Mouse (Mus musculus) frontal cortex, postnatal 36 days (tissue): ENCODE measurements around the gene Olfr215.
"Not testable (repeated sequence)": the region's sequence is repeated elsewhere in the genome, so short reads cannot be mapped to it uniquely, and the experiment has no call there.

ENCODE experiments used
- DNase-seq, 2 experiments: peaks; one replicate each; pipeline ENCODE4 v3.0.0; 2022; ENCODE audit warnings: low spot score in 2 of 2

Gene Olfr215

DNA sequence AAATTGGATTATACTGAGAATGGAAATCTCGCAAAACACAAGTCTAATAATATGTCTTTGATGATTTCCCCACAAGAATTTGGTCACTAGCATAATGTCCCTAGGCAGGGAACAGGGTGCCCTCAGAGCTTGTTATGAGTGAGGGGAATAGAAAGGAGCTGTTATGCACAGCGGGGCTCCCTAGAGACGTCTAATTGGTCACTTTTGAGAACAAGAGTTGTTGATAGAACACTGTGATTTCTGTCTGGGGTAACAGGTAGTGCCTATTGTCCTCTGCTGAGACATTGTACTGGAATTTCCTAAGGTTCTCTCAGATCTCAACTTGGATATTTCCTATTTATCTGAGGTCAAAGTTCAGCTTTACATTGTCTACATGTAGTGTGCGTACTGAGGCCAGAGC is at the start of gene Olfr215:
TSS of gene Olfr215 (minus strand) at position 101 of the 400 bp plus-strand sequence.
- no peak for DNase-seq

DNA sequence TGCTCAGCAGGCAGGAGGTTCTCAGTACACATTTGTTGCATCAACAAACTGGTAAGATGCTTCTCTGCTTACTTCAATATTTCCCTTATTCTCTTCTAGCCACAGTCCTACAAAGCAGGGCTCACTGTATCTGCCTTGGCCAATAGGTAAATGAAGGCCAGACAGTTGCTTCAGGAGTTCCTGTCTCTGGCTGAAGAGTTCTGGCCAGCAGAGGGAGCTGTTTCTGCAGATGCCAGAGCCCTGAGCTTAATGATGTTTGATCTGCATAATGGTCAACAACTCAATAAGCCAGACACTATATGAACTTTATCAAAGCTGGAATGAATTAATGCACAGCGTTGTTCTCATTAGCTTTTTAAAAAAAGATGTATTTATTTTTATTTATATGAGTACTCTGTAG is 48.1 kb upstream of the Olfr215 start:
- peak; percentile 67 to 83 for DNase-seq

DNA sequence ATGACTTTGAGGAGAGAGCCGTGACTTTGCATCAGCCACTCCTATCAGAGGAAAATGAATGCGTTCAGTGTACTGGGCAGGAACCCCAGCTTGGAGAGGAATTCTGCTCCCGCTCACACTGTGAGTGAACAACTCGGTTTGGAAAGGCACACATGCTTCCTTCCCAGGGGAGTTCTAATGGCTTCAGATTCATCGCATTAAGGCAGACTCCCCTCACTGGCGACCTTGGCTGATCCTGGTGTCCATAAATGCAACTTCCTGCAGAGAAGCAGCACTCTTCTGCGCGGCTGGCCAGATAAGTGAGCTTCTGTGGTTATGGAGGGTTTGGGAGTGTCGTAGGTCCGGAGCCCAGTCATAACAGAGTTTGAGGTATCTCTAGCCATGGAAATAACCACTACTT is 45.8 kb upstream of the Olfr215 start:
- no peak for DNase-seq

DNA sequence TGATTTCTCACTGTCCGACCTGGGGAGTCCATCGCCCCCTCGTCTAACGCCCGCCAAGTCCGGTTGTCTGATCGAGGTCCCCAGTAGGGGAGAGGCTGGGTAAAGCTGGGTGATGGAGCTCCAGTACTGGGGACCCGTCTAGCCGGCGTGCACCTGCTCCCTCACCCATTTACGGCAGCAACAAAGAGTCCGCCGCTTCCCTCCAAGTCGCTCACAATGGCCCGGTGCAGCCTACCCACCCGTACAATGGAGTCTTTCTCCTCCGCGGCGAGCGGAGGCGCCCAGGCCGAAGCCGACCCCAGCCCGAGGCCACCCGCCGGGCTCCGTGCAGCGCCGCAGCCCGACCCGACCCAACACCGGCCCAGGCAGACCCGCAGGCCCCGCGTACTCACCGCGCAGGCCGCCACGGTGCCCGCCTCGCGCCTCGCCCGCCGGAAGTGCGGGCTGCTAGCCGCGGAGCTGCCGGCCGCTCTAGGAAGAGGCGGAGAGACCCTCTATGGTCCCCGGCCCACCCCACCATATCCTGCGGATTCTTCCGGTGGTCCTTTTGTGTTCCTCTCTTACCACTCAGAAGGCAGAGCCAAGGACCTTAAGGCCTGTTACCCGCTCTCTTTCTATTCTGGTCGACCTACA is 44.7 kb upstream of the Olfr215 start, which contains the start of gene Zfp422:
TSS of gene Zfp422 (minus strand) at position 461 of the 633 bp plus-strand sequence.
- peak; percentile 57 to 59 for DNase-seq

DNA sequence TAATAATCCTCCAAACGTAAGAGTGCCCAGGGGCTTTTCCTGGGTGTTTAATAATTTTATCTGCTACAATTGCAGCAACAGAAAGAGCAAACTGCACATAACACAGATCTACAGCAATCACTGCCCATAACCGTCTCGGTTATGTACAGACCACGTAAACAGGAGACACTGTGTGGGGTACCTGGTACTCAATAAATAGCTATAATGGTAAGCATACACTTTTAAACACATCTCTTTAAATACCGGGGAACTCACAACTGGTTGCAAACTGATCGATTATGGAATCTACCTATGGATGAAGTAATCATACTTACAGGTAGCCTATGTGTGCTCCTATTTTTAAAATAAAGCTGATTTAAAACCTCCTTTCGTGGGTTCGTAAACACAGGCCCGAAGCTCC is 44.1 kb upstream of the Olfr215 start:
- DNase-seq, result no peak

DNA sequence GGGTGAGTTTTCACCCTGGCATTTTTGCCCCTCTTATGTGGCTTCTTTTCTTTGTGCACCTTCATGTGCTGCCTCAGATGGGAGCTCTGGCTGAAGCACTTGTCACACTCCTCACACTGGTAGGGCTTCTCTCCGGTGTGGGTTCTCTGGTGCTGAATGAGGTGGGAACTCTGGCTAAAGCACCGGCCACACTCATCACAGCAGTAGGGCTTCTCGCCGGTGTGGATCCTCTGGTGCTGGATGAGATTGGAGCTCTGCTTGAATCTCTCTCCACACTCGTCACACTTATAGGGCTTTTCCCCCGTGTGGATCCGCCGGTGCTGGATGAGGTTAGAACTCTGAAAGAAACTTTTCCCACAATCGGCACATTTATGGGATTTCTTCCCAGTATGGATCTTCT is 42.4 kb upstream of the Olfr215 start:
- not testable (repeated sequence) for DNase-seq

DNA sequence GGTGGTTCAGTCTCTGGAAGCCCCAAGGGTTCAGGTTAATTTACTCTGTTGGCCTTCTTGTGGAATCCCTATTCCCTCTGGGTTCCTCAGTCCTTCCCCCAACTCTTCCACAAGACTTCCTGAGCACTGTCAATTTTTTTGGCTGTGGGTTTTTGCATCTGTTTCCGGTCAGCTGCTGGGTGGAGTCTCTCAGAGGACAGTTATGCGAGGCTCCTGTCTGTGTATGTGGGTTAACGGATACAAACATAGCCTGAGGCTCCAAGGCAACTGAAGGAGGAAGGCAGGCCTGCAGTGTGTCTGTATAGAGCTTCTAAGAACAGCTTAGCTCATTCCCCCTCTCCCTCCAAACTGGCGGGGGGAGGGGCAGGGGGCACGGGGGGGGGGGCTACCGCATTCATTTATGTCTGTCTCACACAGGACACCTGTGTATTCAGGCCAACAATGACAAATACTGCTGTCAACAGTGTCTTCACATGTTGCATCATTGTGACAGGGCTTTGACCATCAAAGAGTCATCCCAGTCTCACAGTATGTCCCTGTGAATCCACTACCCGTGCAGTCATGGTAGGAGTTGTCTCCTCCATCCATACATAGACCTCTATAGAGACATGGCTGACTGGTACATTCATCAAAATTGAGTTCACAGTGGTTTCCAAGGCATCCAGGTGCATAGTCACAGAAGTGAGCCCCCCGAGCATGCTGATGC is 37.5 kb upstream of the Olfr215 start:
- no peak for DNase-seq

DNA sequence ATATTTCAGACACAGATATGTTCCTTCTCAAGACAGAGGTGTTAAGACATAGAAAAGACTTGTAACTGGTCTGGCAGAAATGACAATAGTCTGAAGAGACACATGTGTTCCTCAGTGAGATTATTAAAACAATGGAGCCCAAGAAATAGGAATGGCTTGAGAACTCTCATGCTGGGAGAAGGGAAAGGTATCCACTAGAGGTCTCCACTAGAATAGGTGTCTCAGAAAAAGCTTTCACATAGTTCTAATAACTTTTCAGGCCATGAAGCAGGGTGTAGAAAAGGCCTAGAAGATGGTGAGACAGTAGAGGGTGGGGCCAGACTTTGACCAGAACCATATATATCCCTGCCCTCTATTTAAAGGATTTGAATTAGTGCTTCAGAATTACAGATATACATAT is 34.1 kb upstream of the Olfr215 start:
- DNase-seq, result no peak

DNA sequence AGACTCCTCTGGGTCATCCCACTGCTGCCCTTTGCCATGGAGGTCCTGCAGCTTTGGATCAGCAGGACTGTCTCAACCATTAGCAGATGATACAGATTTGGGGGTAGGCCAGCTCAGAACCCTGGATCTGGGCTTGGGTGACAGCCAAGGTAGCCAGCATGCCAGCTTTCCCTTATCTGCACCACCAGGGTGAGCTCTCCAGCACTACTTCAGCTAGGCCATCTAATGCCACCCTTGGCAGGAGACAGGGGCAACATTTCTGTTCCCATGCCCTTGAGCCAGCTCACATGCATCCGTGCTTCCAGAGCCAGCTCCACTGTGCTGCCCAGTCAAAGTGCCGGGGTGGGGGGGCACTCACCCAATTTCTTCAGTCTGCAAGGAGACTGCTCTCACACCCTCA is 31.7 kb upstream of the Olfr215 start:
- no peak for DNase-seq

DNA sequence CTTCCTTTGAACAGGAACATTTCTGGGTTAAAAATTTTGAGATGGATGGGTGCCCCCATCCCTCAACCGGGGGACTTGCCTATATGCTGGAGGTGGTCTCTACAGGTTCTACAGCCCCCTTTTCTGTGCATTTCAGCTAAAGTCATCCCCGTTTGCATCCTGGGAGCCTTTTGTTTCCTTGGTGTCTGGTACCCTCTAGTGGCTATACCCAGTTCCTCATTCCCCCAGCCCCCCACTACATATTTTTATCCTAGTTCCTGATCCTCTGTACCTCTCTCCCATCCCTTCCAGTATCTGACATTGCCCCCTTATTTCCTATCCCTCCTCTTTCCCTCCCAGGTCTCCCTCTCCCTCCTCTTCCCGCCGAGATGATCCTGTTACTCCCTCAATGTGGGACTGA is 23.2 kb upstream of the Olfr215 start:
- no peak for DNase-seq

DNA sequence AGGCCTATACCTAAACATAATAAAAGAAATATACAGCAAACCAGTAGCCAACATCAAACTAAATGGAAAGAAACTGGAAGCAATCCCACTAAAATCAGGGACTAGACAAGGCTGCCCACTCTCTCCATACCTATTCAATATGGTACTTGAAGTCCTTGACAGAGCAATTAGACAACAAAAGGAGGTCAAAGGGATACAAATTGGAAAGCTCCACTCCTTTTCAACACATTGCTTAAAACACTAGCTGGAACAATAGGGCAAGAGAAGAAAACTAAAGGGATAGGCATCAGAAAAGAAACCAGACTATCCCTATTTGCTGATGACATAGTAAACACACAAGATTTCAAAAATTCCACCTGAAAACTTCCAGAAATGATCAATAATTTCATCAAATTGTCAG is 17.0 kb upstream of the Olfr215 start:
- DNase-seq, result not testable (repeated sequence)

DNA sequence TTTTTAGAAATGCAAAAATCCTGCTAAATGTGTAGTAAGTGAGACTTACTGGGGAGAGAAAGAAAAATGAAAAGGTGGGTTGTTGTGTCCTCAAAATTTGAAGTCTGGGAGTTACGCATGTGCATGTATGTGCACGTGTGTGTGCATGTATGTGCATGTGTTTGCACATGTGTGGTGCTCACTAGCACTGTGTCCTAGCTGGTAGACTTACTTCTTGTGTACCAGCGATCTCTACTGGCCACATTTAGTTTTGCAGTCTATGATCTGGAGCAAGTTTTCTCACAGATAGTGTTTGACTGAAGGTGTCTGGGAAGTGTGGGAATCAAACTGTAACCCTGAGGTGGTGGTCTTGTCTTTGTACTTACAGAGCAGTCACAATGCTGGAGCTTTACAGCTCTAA is 14.2 kb downstream of the Olfr215 start:
- peak; percentile 14 to 38 for DNase-seq

DNA sequence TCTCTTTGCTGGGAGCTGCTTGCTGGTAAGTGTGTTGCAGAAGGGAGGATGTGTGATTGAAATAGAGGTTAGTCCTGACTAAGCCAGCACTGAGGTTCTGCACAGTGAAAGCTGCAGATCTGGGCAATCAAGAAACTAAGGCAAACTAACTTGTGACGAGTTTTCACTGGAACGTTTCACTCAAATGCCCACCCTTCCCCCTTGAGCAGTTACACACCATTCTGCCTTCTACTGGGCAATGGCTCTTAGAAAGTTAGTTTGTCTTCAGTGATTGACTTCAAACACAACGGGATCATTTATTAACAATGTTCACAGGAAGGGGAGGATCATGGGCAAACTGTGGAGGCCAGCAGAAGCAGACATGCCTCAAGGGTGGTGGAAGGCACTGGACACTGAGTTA is 29.0 kb downstream of the Olfr215 start:
- no peak for DNase-seq

DNA sequence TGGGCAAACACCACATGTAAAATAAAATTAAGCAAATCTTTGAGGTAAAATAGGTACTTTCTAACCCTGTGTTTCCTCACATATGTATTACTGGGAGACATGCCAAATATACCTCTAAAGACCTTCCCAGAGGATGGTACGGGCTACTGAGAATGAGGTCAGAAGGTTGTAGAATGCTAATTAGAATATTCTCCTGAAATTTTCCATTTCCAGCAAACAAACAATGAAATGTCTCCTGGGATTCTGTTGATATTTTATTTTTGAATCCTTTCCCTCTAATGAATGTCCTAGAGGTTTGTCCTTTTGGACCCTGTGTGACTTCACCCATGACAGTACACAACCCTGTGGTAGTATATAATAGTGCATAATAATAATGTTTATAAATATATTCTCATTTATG is 30.1 kb downstream of the Olfr215 start, which contains the start of gene Olfr214:
TSS of gene Olfr214 (plus strand) at position 301 of the 400 bp plus-strand sequence.
- DNase-seq, result no peak

DNA sequence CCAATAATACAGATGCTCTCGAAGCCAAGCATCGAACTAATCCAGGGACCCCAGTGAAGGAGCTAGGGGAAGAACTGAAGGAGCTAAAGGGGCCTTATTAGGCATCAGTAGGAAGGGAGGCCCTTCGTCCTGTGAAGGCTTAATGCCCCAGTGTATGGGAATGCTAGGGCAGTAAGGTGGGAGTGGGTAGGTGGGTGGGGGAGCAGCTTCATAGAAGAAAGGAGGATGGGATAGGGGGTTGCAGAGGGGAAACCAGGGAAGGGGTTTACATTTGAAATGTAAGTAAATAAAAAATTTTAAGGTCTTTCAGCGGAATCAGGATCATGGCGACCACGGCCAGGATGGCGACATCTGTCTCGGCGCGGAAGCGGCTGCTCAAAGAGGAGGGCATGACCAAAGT is 33.2 kb downstream of the Olfr215 start, which contains the start of gene Gm5580:
TSS of gene Gm5580 (plus strand) at position 301 of the 400 bp plus-strand sequence.
- DNase-seq, result not testable (repeated sequence)

DNA sequence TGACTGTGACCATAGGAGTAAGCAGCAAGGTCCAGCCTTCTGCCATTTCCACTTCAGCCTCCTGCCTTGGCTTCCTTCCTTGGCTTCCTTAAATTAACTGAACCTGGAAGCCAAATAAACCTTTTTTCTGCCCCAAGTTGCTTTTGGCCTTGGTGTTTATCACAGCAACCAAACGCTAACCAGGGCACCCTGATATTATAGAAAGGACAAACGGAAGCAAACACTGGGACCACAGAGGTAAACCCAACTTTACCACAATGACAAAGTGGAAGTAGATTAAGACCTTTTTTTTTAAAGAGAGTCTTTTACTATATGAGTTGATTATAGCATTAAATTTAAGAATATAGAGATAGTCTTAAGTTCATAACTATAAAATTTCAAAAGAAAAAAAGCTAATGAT is 41.5 kb downstream of the Olfr215 start:
- no peak for DNase-seq

DNA sequence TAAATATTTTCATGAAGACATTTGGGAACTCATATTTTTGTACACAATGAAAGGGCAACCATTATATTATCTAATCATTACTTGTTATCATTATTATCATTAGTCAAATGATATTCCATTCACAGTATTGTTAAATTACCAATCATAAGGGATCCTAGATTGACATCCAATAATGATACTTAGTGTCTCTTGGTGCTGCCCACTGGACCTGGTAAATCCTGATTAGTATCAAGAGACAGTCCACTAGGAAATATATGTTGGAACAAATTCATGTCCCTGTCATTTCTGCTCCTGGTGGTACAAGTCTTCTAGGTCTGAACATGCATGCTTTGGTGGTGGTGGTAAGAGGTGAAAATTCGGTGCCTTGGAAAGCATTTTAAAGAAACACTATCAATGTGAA is 45.8 kb downstream of the Olfr215 start, which contains the start of gene Olfr213:
TSS of gene Olfr213 (plus strand) at position 301 of the 400 bp plus-strand sequence.
- DNase-seq, result no peak
